Mouse (Mus musculus) central nervous system, embryonic 18 days (tissue): ENCODE measurements around the gene Rnf41. TPM values are rescaled to one million over a fixed set of nuclear protein-coding genes. Genes with fewer than 3 reads are reported as not detected.

Experiments
- polyA plus RNA-seq: library from polyadenylated mRNA; depleted of rRNA; stranded (reverse); fragments of >200 nt; gene quantifications from 2 replicates; pipeline ENCODE4 v1.2.3, GENCODE M21; 2012; rRNA removed

The Rnf41 gene
- 84.4 and 89.6 TPM in 2 replicates for polyA plus RNA-seq

GRCm38 (mm10) chr10:128411211-128412054 is at the start of gene Rnf41, which contains the start of gene Nabp2:
Gene Rnf41 (plus strand): TSS chr10:128411657.
Gene Nabp2 (minus strand): TSS chr10:128411492.

GRCm38 (mm10) chr10:128368402-128369217 is 42.8 kb upstream of the Rnf41 start, which contains the start of gene Coq10a:
Gene Coq10a (minus strand): TSS chr10:128368997.

GRCm38 (mm10) chr10:128376455-128377211 is 34.8 kb upstream of the Rnf41 start, which contains the start of gene Ankrd52:
Gene Ankrd52 (plus strand): TSS chr10:128377115.

GRCm38 (mm10) chr10:128401056-128401455 is 10.4 kb upstream of the Rnf41 start, which contains the start of gene Slc39a5:
Gene Slc39a5 (minus strand): TSS chr10:128401229.

GRCm38 (mm10) chr10:128458719-128459408 is 47.4 kb downstream of the Rnf41 start, which contains the start of gene Smarcc2:
Gene Smarcc2 (plus strand): TSS chr10:128459248.

Other genes with a start within 250 kb of the Rnf41 start
- gene Rbms2, start 231.4 kb upstream of the Rnf41 start, polyA plus RNA-seq: 15.2 and 16.2 TPM in 2 replicates
- gene Gls2, start 217.2 kb upstream of the Rnf41 start, polyA plus RNA-seq: 4.4 and 4.9 TPM in 2 replicates
- gene Spryd4, start 199.8 kb upstream of the Rnf41 start, polyA plus RNA-seq: 13.7 and 13.9 TPM in 2 replicates
- gene Mip, start 185.8 kb upstream of the Rnf41 start, polyA plus RNA-seq: 0.05 and 0.11 TPM in 2 replicates
- gene Timeless, start 179.6 kb upstream of the Rnf41 start, polyA plus RNA-seq: 8.5 and 8.8 TPM in 2 replicates
- gene Apon, start 157.6 kb upstream of the Rnf41 start, polyA plus RNA-seq: 0.12 TPM in 2 replicates
- 0.12 and 0.17 TPM in 2 replicates for gene Apof, start 143.0 kb upstream of the Rnf41 start, polyA plus RNA-seq
- 33.4 and 33.7 TPM in 2 replicates for gene Stat2, start 141.1 kb upstream of the Rnf41 start, polyA plus RNA-seq
- gene Il23a, start 112.9 kb upstream of the Rnf41 start, polyA plus RNA-seq: 0.12 and 0.13 TPM in 2 replicates
- 30.4 and 30.5 TPM in 2 replicates for gene Pan2, start 108.3 kb upstream of the Rnf41 start, polyA plus RNA-seq
- 88.9 and 96.2 TPM in 2 replicates for gene Cnpy2, start 89.2 kb upstream of the Rnf41 start, polyA plus RNA-seq
- gene Cs, start 73.9 kb upstream of the Rnf41 start, polyA plus RNA-seq: 197 and 201 TPM in 2 replicates
- gene Coq10a, start 42.7 kb upstream of the Rnf41 start, polyA plus RNA-seq: 86.2 and 87.5 TPM in 2 replicates
- gene Ankrd52, start 34.5 kb upstream of the Rnf41 start, polyA plus RNA-seq: 41.2 and 46.4 TPM in 2 replicates
- 0.53 and 0.54 TPM in 2 replicates for gene Slc39a5, start 10.4 kb upstream of the Rnf41 start, polyA plus RNA-seq
- gene Nabp2, start 165 bp upstream of the Rnf41 start, polyA plus RNA-seq: 95.9 and 102 TPM in 2 replicates
- 299 and 327 TPM in 2 replicates for gene Smarcc2, start 47.6 kb downstream of the Rnf41 start, polyA plus RNA-seq
- 1,229 and 1,412 TPM in 2 replicates for gene Myl6, start 82.5 kb downstream of the Rnf41 start, polyA plus RNA-seq
- 50.3 and 54.8 TPM in 2 replicates for gene Myl6b, start 87.0 kb downstream of the Rnf41 start, polyA plus RNA-seq
- gene Esyt1, start 114.2 kb downstream of the Rnf41 start, polyA plus RNA-seq: 12.2 and 13.9 TPM in 2 replicates
- 16.5 and 17.2 TPM in 2 replicates for gene Zc3h10, start 136.1 kb downstream of the Rnf41 start, polyA plus RNA-seq
- 2,248 and 2,668 TPM in 2 replicates for gene Rpl41, start 137.6 kb downstream of the Rnf41 start, polyA plus RNA-seq
- gene Pa2g4, start 154.3 kb downstream of the Rnf41 start, polyA plus RNA-seq: 131 and 136 TPM in 2 replicates
- 1.5 and 1.7 TPM in 2 replicates for gene Erbb3, start 178.0 kb downstream of the Rnf41 start, polyA plus RNA-seq
- gene Rps26, start 215.1 kb downstream of the Rnf41 start, polyA plus RNA-seq: 964 and 983 TPM in 2 replicates
- gene Ikzf4, start 234.3 kb downstream of the Rnf41 start, polyA plus RNA-seq: 18.4 and 21.2 TPM in 2 replicates